ENCODE assay signal across 20 mouse cellular contexts in the genomic region with DNA sequence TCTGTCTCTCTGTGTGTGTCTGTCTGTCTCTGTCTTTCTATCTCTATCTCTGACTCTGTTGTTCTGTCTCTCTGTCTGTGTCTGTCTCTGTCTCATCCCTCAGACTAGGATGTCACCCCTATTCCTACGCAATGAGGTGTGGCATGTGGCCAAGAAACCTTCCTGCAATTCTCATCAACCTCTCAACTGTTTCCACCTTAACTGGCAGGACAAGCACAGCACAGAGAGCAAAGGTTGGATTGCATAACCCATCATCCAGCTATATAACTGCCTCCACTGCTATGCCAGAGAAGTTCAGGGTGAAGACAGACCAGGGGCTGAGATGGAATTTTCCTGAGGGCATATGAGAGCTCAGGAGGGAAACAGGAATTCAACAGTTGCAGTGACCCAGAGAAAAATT.
DNase-seq lines count a peak whose midpoint lies in the region; ATAC-seq and TF ChIP-seq lines count a peak whose summit lies in the region.
"Had no signal": no experiment of that assay in that cellular context is flagged by ENCODE, and none has a peak within 500 bp of the region (broad histone marks: within the 10 kb centered on the region; RNA-seq: fewer than 3 reads in every experiment).

No protein-coding gene starts in this region.

- TF ChIP-seq EP300 in liver, postnatal 0 days (IDR thresholded peaks at IDR 0.05; ENCODE audit: low read depth), result no peak

- no peak for ATAC-seq in liver, embryonic 11.5 days (replicated peaks; ENCODE audit: low FRiP score)
- peak; percentile 99 for ATAC-seq in intestine, embryonic 16.5 days
- peak; percentile 94 for ATAC-seq in liver, postnatal 0 days
- ATAC-seq in forebrain, embryonic 15.5 days (replicated peaks), result no peak
- ATAC-seq: forebrain, postnatal 0 days had no signal

- no peaks in the 10 kb centered on the region for H3K27me3 ChIP-seq in liver, adult 2 months (ENCODE audit: control insufficient read depth, insufficient read depth, low read length)
- no peaks in the 10 kb centered on the region for H3K27me3 ChIP-seq in liver, embryonic 11.5 days (replicated peaks; ENCODE audit: control insufficient read depth, insufficient read depth, low read length)
- H3K27me3 ChIP-seq in intestine, embryonic 16.5 days (replicated peaks; ENCODE audit: control insufficient read depth, insufficient read depth, low read length), result no peaks in the 10 kb centered on the region
- H3K27me3 ChIP-seq in liver, postnatal 0 days (ENCODE audit: insufficient read depth, low read length), result no peaks in the 10 kb centered on the region
- H3K27me3 ChIP-seq in hindbrain, embryonic 10.5 days (ENCODE audit: insufficient read depth, poor library complexity, severe bottlenecking), result no peaks in the 10 kb centered on the region
- H3K27me3 ChIP-seq in forebrain, embryonic 15.5 days, result no peaks in the 10 kb centered on the region
- H3K27me3 ChIP-seq: embryonic facial prominence, embryonic 15.5 days had no signal

- H3K4me3 ChIP-seq in liver, adult 2 months (ENCODE audit: insufficient read depth, low read depth, low read length), result no peak overlapping the region
- no peak overlapping the region for H3K4me3 ChIP-seq in liver, embryonic 11.5 days (ENCODE audit: low read depth, low read length)
- no peak overlapping the region for H3K4me3 ChIP-seq in intestine, embryonic 16.5 days (ENCODE audit: low read length)
- no peak overlapping the region for H3K4me3 ChIP-seq in liver, postnatal 0 days (ENCODE audit: low read depth, low read length)
- no peak overlapping the region for H3K4me3 ChIP-seq in hindbrain, embryonic 10.5 days
- H3K4me3 ChIP-seq in forebrain, embryonic 15.5 days, result no peak overlapping the region
- H3K4me3 ChIP-seq: embryonic facial prominence, embryonic 15.5 days had no signal

- whole genome bisulfite sequencing in liver, adult 2 months, result 5% methylated on average over 1 of the region's 1 CpGs
- WGBS in liver, embryonic 11.5 days, result 71% methylated on average over 1 of the region's 1 CpGs
- 41% methylated on average over 1 of the region's 1 CpGs for WGBS in intestine, embryonic 16.5 days
- 42% methylated on average over 1 of the region's 1 CpGs for WGBS in liver, postnatal 0 days (ENCODE audit: insufficient replicate concordance)
- 85% methylated on average over 1 of the region's 1 CpGs for WGBS in hindbrain, embryonic 10.5 days
- WGBS in forebrain, embryonic 15.5 days, result 85% methylated on average over 1 of the region's 1 CpGs

- peak; percentile 90 for DNase-seq in liver, adult 2 months (ENCODE audit: extremely low read depth, low read depth, low spot score)
- no peak for DNase-seq in liver, embryonic 11.5 days (ENCODE audit: low spot score)
- DNase-seq in kidney, postnatal 25 days, result peak; percentile 77 to 87
- DNase-seq in liver, postnatal 0 days, result peak; percentile 77
- no peak for DNase-seq in hindbrain, embryonic 10.5 days (ENCODE audit: low spot score)
- DNase-seq: adrenal gland, adult 8-10 months; cerebellum, adult 11 months; forebrain, postnatal 0 days; gastrocnemius, postnatal 36 days; heart, postnatal 10 days; right cerebral cortex, postnatal 4 days; thymus, postnatal 14 days had no signal

- no peaks in the 10 kb centered on the region for H3K79me2 ChIP-seq in liver, adult 2 months (ENCODE audit: control insufficient read depth, insufficient read depth, low read length)

- no peaks in the 10 kb centered on the region for H3K36me3 ChIP-seq in liver, adult 2 months (ENCODE audit: control insufficient read depth, insufficient read depth, low read length)
- no peaks in the 10 kb centered on the region for H3K36me3 ChIP-seq in liver, embryonic 11.5 days (ENCODE audit: control insufficient read depth, insufficient read depth, low read length)
- H3K36me3 ChIP-seq in intestine, embryonic 16.5 days (ENCODE audit: control insufficient read depth, insufficient read depth, low read length), result no peaks in the 10 kb centered on the region
- H3K36me3 ChIP-seq in liver, postnatal 0 days (replicated peaks; ENCODE audit: insufficient read depth, low read length), result no peaks in the 10 kb centered on the region
- no peaks in the 10 kb centered on the region for H3K36me3 ChIP-seq in hindbrain, embryonic 10.5 days
- no peaks in the 10 kb centered on the region for H3K36me3 ChIP-seq in forebrain, embryonic 15.5 days
- H3K36me3 ChIP-seq: embryonic facial prominence, embryonic 15.5 days had no signal

- no peak overlapping the region for H3K9ac ChIP-seq in liver, adult 2 months (ENCODE audit: low read depth, low read length)
- no peak overlapping the region for H3K9ac ChIP-seq in liver, embryonic 11.5 days (ENCODE audit: low read depth, low read length)
- no peak overlapping the region for H3K9ac ChIP-seq in intestine, embryonic 16.5 days (ENCODE audit: low read depth, low read length)
- H3K9ac ChIP-seq in liver, postnatal 0 days (replicated peaks), result no peak overlapping the region
- H3K9ac ChIP-seq in forebrain, embryonic 15.5 days (replicated peaks), result no peak overlapping the region
- H3K9ac ChIP-seq: embryonic facial prominence, embryonic 15.5 days; forebrain, postnatal 0 days; hindbrain, embryonic 14.5 days had no signal

- no peak for TF ChIP-seq POLR2A in liver, adult 2 months (IDR thresholded peaks at IDR 0.05; ENCODE audit: extremely low read depth, insufficient read depth, low read length)

- peaks cover 3% of the 10 kb centered on the region; the same call in 1 of the 2 replicates for H3K4me1 ChIP-seq in liver, adult 2 months (ENCODE audit: control insufficient read depth, insufficient read depth, low read length)
- H3K4me1 ChIP-seq in liver, embryonic 11.5 days (replicated peaks; ENCODE audit: control insufficient read depth, insufficient read depth, low read length), result no peaks in the 10 kb centered on the region
- peaks cover 6% of the 10 kb centered on the region; the same call in 1 of the 2 replicates for H3K4me1 ChIP-seq in intestine, embryonic 16.5 days (ENCODE audit: control insufficient read depth, insufficient read depth, low read length)
- H3K4me1 ChIP-seq in liver, postnatal 0 days (ENCODE audit: insufficient read depth), result no peaks in the 10 kb centered on the region
- H3K4me1 ChIP-seq in hindbrain, embryonic 10.5 days (replicated peaks), result no peaks in the 10 kb centered on the region
- H3K4me1 ChIP-seq in forebrain, embryonic 15.5 days, result no peaks in the 10 kb centered on the region
- H3K4me1 ChIP-seq: embryonic facial prominence, embryonic 15.5 days had no signal

- no peak for TF ChIP-seq CTCF in liver, adult 2 months (IDR thresholded peaks at IDR 0.05; ENCODE audit: low read depth, low read length)
- no peak for TF ChIP-seq CTCF in liver, postnatal 0 days (IDR thresholded peaks at IDR 0.05; ENCODE audit: low read depth)

- no peak overlapping the region for H3K27ac ChIP-seq in liver, adult 2 months (replicated peaks; ENCODE audit: insufficient read depth, low read depth, low read length)
- no peak overlapping the region for H3K27ac ChIP-seq in liver, embryonic 11.5 days (ENCODE audit: low read depth, low read length)
- H3K27ac ChIP-seq in intestine, embryonic 16.5 days (ENCODE audit: low read length), result 0 out of 2 replicates have a peak overlapping the region, but pooled peaks have one; percentile 4
- no peak overlapping the region for H3K27ac ChIP-seq in liver, postnatal 0 days (ENCODE audit: low read depth)
- H3K27ac ChIP-seq in hindbrain, embryonic 10.5 days, result no peak overlapping the region
- H3K27ac ChIP-seq in forebrain, embryonic 15.5 days (replicated peaks), result no peak overlapping the region
- H3K27ac ChIP-seq: embryonic facial prominence, embryonic 15.5 days; hindbrain, embryonic 14.5 days; kidney, postnatal 0 days; macrophage had no signal

- H3K4me2 ChIP-seq in liver, embryonic 11.5 days, result no peak overlapping the region
- no peak overlapping the region for H3K4me2 ChIP-seq in intestine, embryonic 16.5 days (ENCODE audit: low read depth, low read length)
- H3K4me2 ChIP-seq in liver, postnatal 0 days (ENCODE audit: low read depth, low read length), result no peak overlapping the region
- no peak overlapping the region for H3K4me2 ChIP-seq in forebrain, embryonic 15.5 days (replicated peaks)
- H3K4me2 ChIP-seq: embryonic facial prominence, embryonic 15.5 days; heart, embryonic 11.5 days; hindbrain, embryonic 14.5 days; midbrain, embryonic 11.5 days had no signal

- H3K9me3 ChIP-seq in liver, embryonic 11.5 days (ENCODE audit: control insufficient read depth, low read length), result no peaks in the 10 kb centered on the region
- H3K9me3 ChIP-seq in intestine, embryonic 16.5 days (ENCODE audit: control insufficient read depth, low read length), result 0 out of 2 replicates have a peak, but pooled peaks cover 5% of the 10 kb centered on the region
- peaks cover 5% of the 10 kb centered on the region for H3K9me3 ChIP-seq in liver, postnatal 0 days (ENCODE audit: low read length)
- H3K9me3 ChIP-seq in hindbrain, embryonic 10.5 days, result 0 out of 2 replicates have a peak, but pooled peaks cover 4% of the 10 kb centered on the region
- H3K9me3 ChIP-seq in forebrain, embryonic 15.5 days, result no peaks in the 10 kb centered on the region
- H3K9me3 ChIP-seq: embryonic facial prominence, embryonic 15.5 days had no signal

Comparison
In these comparisons a context has a peak if more than half of its experiments do, and no peak if none do; other contexts are left out.
1. DNase-seq: peak in liver, adult 2 months (single experiment), kidney, postnatal 25 days (2 of 2) and liver, postnatal 0 days (single experiment); none in liver, embryonic 11.5 days (single experiment) and hindbrain, embryonic 10.5 days (single experiment).
2. ATAC-seq: peak in intestine, embryonic 16.5 days (single experiment) and liver, postnatal 0 days (single experiment); none in liver, embryonic 11.5 days (single experiment) and forebrain, embryonic 15.5 days (single experiment).